Mouse (Mus musculus): Measurements from ENCODE around the gene Zfp273. TPM values are rescaled to one million over a fixed set of nuclear protein-coding genes. Genes with fewer than 3 reads are reported as not detected.
A peak's percentile ranks its signal among the peaks of the same experiment; 100 is the strongest.
"Not testable (repeated sequence)": the region's sequence is repeated elsewhere in the genome, so short reads cannot be mapped to it uniquely, and the experiment has no call there.

Gene Zfp273
- polyA plus RNA-seq (2015; fragmentation: Nextera tagmentation; extraction: Ambion mirVana) = 8.0 and 8.1 TPM in 2 replicates

DNA sequence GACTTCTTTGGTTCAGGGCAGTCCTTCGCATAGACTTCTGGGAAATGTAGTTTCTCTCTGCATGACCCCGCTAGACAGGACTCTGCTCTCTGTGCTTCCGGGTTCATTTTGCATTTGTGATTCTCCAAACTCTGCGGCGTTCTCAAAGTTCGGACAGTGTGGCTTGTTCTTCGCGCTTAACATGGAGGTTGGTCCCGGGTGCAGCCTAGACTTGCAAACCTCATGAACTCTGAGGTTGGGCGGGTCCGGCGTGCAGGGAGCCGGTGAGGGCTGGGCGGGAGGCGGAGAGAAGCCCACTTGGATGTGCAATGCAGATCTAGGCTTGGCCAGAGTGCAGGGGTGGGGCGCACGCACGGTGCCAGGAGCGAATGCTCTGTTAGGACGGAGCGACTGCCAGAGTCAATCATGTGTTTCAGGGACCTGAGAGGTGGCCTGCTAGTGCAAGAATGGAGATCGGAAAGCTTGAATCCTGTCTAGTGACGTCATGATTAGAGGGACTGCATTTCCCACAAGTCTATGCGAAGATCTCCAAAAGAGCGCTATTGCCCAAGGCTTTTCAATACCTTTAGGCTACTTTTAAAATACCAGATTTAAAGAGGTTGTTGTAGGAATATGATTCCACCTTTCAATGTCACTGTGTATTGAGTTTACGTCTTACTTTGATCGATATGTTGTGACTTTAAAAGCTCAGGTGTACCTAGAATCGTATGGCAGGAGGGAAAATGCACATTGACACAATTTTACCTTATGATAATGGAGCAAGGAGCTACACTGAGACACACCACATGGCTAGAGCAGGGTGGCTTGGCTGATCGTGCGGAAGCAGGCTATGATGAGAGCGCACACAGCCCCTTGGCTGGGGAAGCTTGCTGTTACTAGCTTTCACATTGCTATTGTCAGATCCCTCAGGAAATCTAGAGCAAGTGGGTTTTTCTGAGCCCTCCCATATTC, at the start of gene Zfp273:
Gene Zfp273 (plus strand): TSS at position 31 of the 951 bp plus-strand sequence.
- peak within 1 kb of the TSS; percentile 74 for H3K9ac ChIP-seq
- H3K36me3 ChIP-seq = peaks cover 19% of the 10 kb centered on the region
- H3K4me2 ChIP-seq = peak within 1 kb of the TSS; percentile 72
- no peaks in the 10 kb centered on the region for H3K27me3 ChIP-seq
- H3K4me1 ChIP-seq = peaks cover 3% of the 10 kb centered on the region; the same call in 1 of the 2 replicates
- ATAC-seq (replicated peaks; ENCODE audit: low FRiP score) = peak; percentile 96
- peaks cover 9% of the 10 kb centered on the region; the same call in 1 of the 2 replicates for H3K9me3 ChIP-seq (replicated peaks)
- WGBS = 4% methylated on average over 31 of the region's 31 CpGs
- peak within 1 kb of the TSS; percentile 93 for H3K27ac ChIP-seq
- peak within 1 kb of the TSS; percentile 83 for H3K4me3 ChIP-seq (replicated peaks)

DNA sequence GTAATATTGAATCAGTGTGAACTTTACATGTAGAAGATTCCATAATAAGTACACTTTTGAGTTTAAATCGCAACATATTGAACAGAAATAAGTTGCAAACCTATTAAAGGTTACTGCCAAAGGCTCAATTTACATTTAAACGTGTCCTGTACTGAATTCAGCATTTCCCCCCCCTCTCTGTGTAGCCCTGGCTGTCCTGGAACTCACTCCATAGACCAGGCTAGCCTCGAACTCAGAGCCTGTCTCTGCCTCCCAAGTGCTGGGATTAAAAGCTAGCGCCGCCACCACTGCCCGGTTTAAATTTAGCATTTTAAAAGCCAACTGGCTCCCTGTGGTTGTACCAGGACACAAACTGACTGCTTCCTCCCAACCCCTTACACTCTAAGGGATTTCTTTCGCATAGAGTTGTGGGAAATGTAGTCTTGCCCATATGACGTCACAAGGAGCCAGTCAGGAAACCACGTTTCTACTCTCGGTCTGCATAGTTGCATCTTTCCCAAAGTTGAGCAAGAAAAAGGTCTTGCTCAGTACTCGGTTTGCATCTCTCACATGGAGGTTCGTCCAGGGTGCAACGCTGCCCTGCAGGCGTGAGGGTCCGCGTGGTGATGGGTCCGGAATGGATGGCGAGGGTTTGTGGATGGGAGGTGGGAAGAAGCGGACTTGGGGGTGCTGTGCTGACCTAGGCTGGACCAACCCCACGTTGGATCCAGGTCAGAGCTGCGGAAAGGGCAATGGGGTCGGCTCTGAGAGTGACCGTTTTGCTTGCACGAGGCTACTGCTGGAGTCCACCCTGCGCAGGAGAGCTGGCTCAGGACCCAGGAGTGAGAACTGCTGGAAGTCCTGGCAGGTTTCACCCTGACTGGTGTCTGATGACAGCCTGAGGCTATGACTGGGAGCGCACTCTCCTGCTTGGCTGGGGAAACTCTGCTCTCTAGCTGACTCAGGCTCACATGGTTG, 34.0 kb upstream of the Zfp273 start, which contains the start of gene Zfp493:
Gene Zfp493 (plus strand): TSS at position 429 of the 957 bp plus-strand sequence.
- peaks cover 5% of the 10 kb centered on the region for H3K4me1 ChIP-seq
- peak; percentile 98 for ATAC-seq (replicated peaks; ENCODE audit: low FRiP score)
- H3K36me3 ChIP-seq = no peaks in the 10 kb centered on the region
- H3K4me2 ChIP-seq = peak within 1 kb of the TSS; percentile 87
- peak within 1 kb of the TSS; percentile 53 for H3K9ac ChIP-seq
- WGBS = 10% methylated on average over 26 of the region's 26 CpGs
- peak within 1 kb of the TSS; percentile 70 for H3K4me3 ChIP-seq (replicated peaks)
- H3K27me3 ChIP-seq = no peaks in the 10 kb centered on the region
- no peaks in the 10 kb centered on the region for H3K9me3 ChIP-seq (replicated peaks)
- 0 out of 2 replicates have a peak within 1 kb of the TSS, but pooled peaks have one; percentile 19 for H3K27ac ChIP-seq

DNA sequence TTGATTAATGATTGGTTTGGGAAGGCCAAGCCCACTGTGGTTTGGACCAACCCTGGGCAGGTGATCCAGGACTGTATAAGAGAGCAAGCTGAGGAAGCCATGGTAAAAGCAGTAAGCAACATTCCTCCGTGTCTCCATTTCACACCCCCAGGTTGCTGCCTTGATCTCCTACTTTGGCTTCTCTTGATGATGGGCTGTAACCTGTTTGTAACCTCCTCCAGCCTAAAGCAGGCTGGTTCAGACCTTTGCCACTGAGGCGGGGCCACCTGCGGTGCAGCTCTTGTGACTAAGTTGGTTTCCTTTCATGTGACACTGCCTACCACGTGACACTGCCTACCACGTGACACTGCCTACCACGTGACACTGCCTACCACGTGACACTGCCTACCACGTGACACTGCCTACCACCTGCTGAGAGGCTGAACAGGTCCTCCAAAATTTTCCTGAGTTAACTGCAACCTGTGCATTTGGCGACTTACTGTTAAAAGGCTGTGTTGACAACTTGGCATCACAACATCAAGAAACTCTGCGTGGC, 21.6 kb upstream of the Zfp273 start:
- Histone ChIP-seq H3K36me3 (peaks cover 5% of the 10 kb centered on the region; the same call in 1 of the 2 replicates), H3K9ac (no peak overlapping the region), H3K27me3 (no peaks in the 10 kb centered on the region), H3K4me3 (replicated peaks) (no peak overlapping the region), H3K27ac (no peak overlapping the region), H3K9me3 (replicated peaks) (peaks cover 3% of the 10 kb centered on the region; the same call in 1 of the 2 replicates), H3K4me2 (no peak overlapping the region), H3K4me1 (no peaks in the 10 kb centered on the region)
- 95% methylated on average over 10 of the region's 10 CpGs for WGBS
- ATAC-seq (replicated peaks; ENCODE audit: low FRiP score) = no peak

DNA sequence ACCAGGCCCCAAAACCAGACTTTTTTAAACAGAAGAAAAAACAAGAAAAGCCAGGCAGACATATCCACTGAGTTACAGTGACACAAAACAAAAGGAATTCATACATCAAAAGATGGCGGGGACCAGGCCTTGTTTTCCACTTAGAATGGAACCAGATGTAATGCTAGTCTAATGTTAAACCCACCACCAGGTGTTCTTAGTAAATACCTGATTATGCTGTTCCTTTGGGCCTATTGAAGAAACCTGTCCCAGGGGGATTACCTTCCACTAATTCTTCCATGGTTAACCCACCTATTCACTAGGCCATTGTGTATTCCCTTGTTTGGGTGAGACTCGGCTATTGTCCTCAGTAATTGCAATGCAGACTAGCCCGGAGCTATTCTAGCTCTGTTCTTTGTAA, 14.9 kb upstream of the Zfp273 start:
- no peak overlapping the region for H3K4me2 ChIP-seq
- no peaks in the 10 kb centered on the region for H3K9me3 ChIP-seq (replicated peaks)
- no peak for ATAC-seq (replicated peaks; ENCODE audit: low FRiP score)
- no peaks in the 10 kb centered on the region for H3K36me3 ChIP-seq
- H3K4me1 ChIP-seq = no peaks in the 10 kb centered on the region
- no peak overlapping the region for H3K9ac ChIP-seq
- H3K27ac ChIP-seq = no peak overlapping the region
- H3K4me3 ChIP-seq (replicated peaks) = no peak overlapping the region
- WGBS = 78% methylated on average over 3 of the region's 3 CpGs
- H3K27me3 ChIP-seq = no peaks in the 10 kb centered on the region

DNA sequence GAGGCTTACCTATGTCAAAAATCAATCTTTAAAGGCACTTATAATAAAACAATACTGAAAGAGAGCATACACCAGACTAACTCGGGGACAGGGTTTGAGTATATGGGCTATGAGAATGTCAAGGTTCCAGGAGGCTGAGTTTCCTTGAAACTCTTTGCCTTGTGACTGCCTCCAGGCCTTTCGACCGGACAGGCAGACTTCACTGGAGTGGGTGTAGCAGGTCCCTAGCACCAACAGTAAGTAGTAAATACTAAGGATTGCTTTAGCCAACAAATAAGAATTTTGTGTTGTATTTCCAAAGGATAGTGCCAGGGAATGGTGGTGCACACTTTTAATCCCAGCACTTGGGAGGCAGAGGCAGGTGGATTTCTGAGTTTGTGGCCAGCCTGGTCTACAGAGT, 14.4 kb upstream of the Zfp273 start:
- H3K27me3 ChIP-seq; H3K4me3 ChIP-seq (replicated peaks); H3K4me2 ChIP-seq; H3K9me3 ChIP-seq (replicated peaks); ATAC-seq (replicated peaks; ENCODE audit: low FRiP score); H3K27ac ChIP-seq; H3K9ac ChIP-seq; H3K36me3 ChIP-seq; H3K4me1 ChIP-seq: not testable (repeated sequence)
- WGBS = 92% methylated on average over 3 of the region's 3 CpGs

DNA sequence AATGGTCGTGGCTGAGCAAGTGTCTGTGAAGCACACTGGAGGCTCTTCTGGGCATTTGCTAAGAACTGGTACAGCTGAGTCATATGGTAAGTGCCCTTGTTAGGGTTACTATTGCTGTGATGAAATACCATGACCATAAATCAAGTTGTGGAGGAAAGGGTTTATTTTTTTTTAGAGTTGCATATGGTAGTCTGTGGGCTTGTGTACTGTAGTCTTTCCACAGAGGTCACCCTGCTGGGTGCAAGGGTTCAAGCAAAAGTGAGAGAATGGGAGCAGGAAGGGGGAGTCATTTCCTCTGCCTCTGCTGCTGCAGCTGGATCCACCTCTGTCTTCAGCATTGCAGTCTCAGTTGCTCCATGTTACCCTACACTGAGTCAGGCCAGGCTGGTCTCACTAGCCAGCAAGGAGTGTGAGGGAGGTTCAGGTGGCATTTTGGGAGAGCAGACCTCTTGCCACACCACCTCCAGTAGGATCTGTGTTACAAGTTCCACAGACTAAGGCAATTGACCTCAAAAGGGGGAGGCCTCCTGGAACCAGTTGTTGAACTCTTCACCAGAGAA, 1.8 kb upstream of the Zfp273 start:
- 71% methylated on average over 1 of the region's 1 CpGs for WGBS
- peaks cover 3% of the 10 kb centered on the region; the same call in 1 of the 2 replicates for H3K4me1 ChIP-seq
- H3K27ac ChIP-seq = no peak overlapping the region
- H3K9me3 ChIP-seq (replicated peaks) = no peaks in the 10 kb centered on the region
- H3K9ac ChIP-seq = no peak overlapping the region
- no peaks in the 10 kb centered on the region for H3K27me3 ChIP-seq
- H3K4me2 ChIP-seq = no peak overlapping the region
- no peak overlapping the region for H3K4me3 ChIP-seq (replicated peaks)
- peaks cover 5% of the 10 kb centered on the region for H3K36me3 ChIP-seq
- no peak for ATAC-seq (replicated peaks; ENCODE audit: low FRiP score)

DNA sequence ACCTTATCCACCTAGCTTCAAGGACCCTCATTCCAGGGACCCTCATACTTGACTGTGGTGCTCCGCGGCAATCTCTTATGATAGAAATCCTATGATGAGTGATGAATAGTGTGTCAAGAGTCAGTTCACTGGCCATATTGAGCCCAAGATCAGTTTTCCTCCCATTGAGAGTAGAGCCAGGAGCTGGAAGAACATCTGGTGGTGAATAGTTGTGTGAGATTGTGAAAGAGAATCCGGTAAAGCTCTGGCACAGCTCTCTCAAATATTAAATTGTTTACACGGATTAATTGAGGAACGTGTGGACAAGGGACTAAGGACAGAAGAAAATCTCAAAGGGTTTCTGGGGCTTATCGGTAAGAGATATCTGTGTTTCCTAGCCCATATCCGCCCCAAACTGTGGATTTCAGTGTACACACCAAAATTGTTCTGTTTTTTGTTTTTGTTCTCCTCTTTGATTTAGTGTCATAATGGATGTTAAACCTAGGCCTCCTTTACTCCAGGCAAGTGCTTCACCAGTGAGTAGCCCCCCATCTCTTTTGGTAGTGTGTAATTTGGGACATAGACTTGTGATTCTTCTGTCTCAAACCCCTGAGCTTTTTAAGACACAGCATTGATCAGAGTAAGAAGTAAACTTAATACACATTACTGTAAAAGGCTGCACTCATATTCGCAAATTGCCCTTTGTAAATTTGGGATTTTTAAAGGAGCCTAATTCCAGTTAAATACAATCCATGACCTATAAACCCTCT, 405 bp upstream of the Zfp273 start:
- peak overlapping the region; percentile 93 for H3K27ac ChIP-seq
- no peak overlapping the region for H3K9ac ChIP-seq
- 79% methylated on average over 8 of the region's 8 CpGs for WGBS

DNA sequence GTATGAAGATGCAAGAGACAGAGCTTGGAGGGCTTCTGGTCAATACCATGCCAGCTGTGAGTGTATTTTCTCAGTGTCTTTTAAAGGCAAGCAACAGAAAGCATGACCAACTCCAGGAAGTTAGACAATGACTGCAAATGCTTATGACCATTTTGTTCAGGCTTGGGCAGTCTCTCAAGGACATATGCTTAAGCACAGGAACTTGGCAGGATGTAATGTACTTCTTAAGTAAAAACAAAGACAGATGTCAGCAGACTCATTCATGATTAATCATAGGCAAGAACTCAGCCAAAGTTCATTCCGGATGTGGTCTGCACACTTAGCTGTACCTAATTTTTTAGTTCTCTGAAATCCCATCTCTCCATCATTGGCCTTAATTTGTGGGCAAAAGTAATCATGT, 5.1 kb downstream of the Zfp273 start:
- Histone ChIP-seq H3K36me3 (peaks cover 44% of the 10 kb centered on the region), H3K4me2 (no peak overlapping the region), H3K4me1 (peaks cover 3% of the 10 kb centered on the region; the same call in 1 of the 2 replicates), H3K9me3 (replicated peaks) (peaks cover 14% of the 10 kb centered on the region; the same call in 1 of the 2 replicates), H3K9ac (no peak overlapping the region), H3K27me3 (no peaks in the 10 kb centered on the region), H3K4me3 (replicated peaks) (no peak overlapping the region), H3K27ac (no peak overlapping the region)
- 73% methylated on average over 1 of the region's 1 CpGs for WGBS
- ATAC-seq (replicated peaks; ENCODE audit: low FRiP score) = no peak

More for the DNA sequence above, 405 bp upstream of the Zfp273 start:
- Histone ChIP-seq H3K27me3 (no peaks in the 10 kb centered on the region), H3K9me3 (replicated peaks) (peaks cover 6% of the 10 kb centered on the region; the same call in 1 of the 2 replicates), H3K4me3 (replicated peaks) (peak overlapping the region; percentile 83), H3K4me1 (peaks cover 3% of the 10 kb centered on the region; the same call in 1 of the 2 replicates), H3K36me3 (peaks cover 11% of the 10 kb centered on the region), H3K4me2 (peak overlapping the region; percentile 72)
- ATAC-seq (replicated peaks; ENCODE audit: low FRiP score) = peak; percentile 19; the same call in 1 of the 2 replicates

DNA sequence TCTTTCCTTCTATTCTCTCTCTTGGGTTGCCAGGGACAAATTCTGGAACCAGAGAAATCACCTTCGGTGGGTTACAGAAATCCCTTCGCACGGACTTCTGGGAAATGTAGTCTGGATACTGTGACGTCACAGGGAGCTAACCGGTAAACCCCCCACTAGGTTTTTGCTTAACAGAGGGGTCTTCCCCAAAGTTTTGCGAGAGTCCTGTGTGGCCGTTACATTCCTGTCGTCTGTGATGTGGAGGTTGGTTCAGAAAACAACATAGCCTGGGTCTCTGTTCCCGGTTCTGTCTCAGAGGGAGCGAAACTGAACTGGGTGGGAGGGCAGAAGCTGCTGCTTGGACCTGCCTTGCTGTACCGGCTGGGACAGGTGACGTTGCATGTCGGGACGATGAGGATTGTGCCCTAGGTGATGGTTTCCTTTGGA, 17.4 kb downstream of the Zfp273 start, which contains the start of gene Gm10037:
Gene Gm10037 (plus strand): TSS at position 196 of the 426 bp plus-strand sequence.
- no peak within 1 kb of the TSS for H3K27ac ChIP-seq
- peak within 1 kb of the TSS; percentile 58 for H3K4me3 ChIP-seq (replicated peaks)
- peak; percentile 90 for ATAC-seq (replicated peaks; ENCODE audit: low FRiP score)
- no peaks in the 10 kb centered on the region for H3K27me3 ChIP-seq
- 2% methylated on average over 14 of the region's 14 CpGs for WGBS
- peak within 1 kb of the TSS; percentile 63 for H3K4me2 ChIP-seq
- H3K9ac ChIP-seq = peak within 1 kb of the TSS; percentile 62
- peaks cover 4% of the 10 kb centered on the region for H3K9me3 ChIP-seq (replicated peaks)
- H3K36me3 ChIP-seq = peaks cover 11% of the 10 kb centered on the region
- no peaks in the 10 kb centered on the region for H3K4me1 ChIP-seq

DNA sequence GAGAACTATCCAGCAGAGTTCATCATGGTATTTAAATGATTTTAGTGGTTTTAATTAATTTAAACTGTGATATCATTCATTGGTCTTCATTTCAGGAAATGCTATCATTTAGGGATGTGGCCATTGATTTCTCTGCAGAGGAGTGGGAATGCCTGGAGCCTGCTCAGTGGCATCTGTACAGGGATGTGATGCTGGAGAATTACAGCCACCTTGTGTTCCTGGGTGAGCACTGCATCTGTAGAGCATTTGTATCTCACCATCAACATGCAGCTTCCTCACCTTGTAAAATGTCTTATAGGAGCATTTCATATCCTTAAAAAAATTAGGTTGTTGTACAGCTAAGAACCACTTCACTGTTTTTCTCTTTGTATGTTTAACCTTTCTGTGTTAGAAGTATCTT, 19.6 kb downstream of the Zfp273 start:
- not testable (repeated sequence) for H3K4me1 ChIP-seq; H3K27ac ChIP-seq; H3K9me3 ChIP-seq (replicated peaks); H3K4me2 ChIP-seq; H3K4me3 ChIP-seq (replicated peaks); H3K27me3 ChIP-seq; ATAC-seq (replicated peaks; ENCODE audit: low FRiP score); H3K9ac ChIP-seq; H3K36me3 ChIP-seq

All from kidney, embryonic 15.5 days (tissue).